Mouse (Mus musculus) gastrocnemius, postnatal 10 days (tissue): ENCODE measurements around the gene Vsig2. TPM values are rescaled to one million over a fixed set of nuclear protein-coding genes. Genes with fewer than 3 reads are reported as not detected.

Source experiments
- DNase-seq: peaks from one replicate; pipeline ENCODE4 v3.0.0; 2021; ENCODE audit warnings: mixed read lengths
- total RNA-seq, 2 experiments: library from RNA; stranded (reverse); gene quantifications; 2 replicates each; pipeline ENCODE4 v1.2.3; 2021

Gene Vsig2
- total RNA-seq, 2 experiments from 2014 or later = 3.4 to 5.4 TPM

DNA sequence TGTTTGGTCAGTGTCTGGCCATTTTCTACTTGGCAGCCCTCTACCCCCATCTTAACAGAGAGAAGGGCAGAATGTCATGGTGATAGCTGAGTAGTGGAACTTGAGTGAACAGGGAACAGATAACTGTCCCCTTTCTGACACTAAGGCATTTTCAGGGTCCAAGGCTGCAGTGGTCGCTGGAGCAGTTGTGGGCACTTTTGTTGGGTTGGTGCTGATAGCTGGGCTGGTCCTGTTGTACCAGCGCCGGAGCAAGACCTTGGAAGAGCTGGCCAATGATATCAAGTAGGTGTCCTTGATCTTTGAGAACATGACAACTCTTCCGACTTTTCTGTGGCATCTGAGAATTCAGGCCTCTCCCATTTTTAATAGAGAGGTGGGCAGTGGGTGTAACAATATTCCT is 2.2 kb upstream of the Vsig2 start:
- DNase-seq = no peak

DNA sequence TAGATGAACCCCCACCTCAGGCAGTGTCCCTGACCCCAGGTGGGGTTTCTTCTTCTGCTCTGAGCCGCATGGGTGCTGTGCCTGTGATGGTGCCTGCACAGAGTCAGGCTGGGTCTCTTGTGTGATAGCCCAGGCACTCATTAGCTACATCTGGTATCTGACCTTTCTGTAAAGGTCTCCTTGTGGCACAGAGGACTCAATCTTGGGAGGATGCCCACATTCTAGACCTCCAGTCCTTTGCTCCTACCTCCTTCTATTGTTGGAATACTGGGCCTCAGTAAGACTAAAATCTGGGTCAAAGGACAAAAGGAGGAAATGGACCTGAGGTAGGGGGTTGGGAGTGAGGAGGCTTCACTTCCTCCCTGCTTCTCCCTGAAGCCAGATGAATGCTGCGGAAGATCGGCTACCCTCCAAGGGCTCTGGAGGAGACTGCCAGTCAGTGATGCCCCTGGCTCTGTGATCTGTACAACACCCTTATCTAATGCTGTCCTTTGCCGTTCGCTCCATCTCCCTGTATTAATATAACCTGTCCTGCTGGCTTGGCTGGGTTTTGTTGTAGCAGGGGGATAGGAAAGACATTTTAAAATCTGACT is 1.3 kb upstream of the Vsig2 start:
- no peak for DNase-seq

DNA sequence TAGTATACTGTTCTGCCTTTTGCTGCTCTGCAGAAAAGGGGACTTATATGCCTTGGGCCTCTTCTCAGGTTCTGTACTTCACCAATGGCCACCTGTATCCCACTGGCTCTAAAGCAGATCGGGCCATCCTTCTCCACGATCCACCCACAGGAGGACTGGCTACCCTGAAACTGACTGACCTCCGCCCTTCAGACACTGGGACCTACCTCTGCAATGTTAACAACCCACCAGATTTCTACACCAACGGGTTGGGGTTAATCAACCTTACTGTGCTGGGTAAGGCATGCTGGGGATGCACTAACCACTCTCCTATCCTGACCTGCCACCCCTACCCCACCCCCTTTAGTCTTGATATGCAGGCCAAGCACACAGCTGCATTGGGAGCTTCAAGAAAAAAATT is 1.2 kb downstream of the Vsig2 start:
- DNase-seq = no peak

DNA sequence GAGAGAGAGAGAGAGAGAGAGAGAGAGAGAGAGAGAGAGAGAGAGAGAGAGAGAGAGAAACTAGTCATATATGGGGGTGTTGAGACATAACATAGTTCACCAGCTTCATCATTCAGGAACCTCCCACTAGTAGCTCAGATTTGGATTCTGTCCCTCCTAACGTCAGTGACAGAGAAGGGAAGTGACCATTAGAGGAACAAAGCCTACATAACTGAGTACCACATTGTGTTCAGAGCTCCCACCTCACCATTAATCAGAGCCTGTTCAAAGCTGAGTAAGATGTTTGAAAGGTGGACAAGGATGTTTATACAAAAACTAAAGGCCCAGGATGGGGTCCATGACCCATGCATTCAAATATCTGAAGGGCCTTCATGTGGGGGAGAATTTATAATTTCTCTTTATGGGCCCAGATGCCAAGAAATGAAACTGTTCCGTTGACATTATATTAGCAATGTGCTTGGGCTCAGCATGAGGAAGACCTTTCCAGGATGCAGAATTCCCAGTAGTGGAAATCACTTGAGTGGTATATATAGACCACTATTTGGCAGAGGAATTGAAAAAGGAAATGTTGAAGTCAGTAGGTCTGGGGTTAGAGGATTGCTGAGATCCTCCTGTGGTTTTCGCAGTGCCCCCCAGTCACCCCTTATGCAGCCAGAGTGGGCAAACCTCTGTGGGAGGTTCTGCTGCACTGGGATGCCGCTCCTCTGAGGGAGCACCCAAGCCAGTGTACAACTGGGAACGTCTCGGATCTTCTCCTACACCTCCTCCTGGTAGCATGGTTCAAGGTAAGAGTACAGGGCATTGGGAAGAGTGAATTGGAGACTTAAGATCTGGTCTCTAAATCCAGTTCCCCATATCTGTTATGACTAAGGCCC is 1.9 kb downstream of the Vsig2 start:
- DNase-seq = no peak

DNA sequence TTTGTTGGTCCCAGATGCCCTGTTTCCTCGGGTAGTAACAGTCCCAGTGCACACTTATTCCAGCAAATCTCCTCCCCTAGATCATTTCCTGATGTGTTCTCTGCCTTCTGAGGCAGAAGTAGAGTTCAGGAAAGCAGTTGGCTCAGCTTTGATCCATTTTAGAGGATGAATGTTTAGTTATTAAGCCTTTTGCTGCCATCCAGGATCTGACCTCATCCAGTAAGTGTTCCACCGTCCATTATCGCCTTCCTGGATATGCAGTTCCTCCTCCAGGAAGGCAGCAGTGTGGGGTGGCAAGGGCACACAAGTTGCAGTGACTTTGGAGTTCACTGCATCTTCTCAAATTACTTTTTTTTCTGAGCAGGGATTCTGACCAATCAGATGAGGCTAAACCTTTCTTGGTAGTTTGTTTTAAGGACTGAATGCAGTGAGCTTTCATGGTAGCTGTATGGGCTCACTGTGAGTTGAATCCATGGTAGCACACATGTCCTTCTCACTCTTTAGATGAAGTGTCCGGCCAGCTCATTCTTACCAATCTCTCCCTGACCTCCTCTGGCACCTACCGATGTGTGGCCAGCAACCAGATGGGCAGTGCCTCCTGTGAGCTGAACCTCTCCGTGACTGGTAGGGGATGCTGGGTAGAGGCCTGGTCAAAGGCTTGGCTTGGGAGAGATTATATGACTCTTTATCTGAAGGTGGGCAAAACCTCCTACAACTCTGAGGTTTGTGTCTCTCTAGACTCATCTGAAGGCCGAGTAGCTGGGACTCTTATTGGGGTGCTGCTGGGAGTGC is 3.0 kb downstream of the Vsig2 start:
- no peak for DNase-seq

DNA sequence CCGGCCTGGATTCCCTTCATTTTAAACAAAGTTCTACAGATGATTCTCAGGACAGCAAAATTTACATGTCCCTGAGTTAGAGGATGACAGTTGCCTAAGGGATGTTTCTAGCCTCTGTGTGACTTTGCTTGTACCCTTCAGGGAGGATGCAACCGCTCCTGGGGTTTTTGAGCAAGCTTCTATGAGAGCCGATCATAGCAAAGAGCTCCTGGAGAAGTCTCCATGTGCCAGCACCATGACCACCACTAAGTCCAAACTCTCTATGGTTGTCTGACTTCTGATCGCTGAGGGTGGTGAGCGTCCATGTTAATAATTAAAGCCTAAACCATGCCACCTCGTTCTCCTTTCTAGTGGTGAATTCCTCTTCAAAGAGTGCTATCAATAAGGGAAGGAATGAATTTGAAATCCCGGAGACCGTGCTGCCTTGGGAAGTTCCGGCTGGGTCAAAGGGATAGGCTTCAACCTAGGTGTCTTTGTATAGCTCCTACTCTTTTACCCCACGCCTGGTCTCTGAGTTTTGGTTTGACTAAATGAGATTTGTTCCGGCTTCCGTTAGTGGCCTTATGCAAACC is 4.9 kb downstream of the Vsig2 start:
- no peak for DNase-seq

DNA sequence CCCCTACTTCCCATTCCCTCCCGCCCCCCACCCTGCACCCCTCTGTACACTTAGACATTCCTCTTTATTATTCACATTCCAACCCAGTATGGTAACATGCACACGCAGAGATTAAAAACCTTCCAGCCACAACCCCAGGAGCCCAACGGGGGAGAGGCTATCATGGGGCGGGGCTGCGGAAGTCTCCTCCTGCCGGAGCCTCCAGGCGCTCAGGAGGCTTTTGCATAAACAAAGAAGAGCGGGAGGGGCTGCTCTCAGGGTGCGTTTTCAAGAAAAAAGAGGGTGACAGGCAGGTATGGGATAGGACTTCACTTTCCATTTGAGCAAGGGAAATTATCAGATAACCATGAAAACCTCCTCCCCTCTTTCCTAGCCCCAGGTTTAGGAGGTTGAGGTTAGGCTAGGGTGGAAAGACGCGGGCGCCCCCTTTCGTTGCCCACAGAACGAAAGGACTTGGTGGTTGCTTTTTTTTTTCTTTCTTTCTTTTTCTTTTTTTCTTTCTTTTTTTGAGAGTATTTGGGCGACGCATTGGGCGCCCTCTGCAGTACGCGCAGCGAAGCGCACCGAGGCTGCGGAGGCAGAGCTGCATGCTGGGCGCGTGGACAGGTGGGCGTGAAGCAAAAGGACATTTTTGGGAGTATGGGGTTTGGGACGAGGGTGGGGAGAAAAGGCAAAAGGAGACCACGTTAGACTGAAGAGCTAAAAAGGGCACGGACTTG is 5.6 kb downstream of the Vsig2 start:
- peak; percentile 70 for DNase-seq

DNA sequence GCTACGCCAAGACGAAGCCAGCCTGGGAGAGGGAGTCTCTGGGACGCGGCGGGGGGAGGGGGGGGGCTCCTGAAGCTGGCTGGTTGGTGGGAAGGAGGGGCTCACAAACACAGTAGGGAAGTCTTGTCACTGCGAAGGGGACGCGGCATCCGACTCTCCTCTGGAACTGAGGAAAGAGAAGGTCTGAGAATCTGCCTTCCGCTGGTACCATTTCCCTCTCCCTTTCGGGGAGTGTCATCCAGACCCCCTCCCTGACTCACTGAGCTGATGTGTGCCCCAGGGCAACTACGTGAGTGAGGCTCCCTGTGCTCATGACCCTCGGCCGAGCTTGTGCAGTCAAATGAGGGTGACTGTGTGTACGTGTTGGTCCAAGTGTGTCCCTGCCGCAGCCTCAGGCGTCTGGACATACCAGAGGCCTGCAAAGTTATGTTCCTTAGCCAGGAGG is 6.1 kb downstream of the Vsig2 start:
- no peak for DNase-seq

DNA sequence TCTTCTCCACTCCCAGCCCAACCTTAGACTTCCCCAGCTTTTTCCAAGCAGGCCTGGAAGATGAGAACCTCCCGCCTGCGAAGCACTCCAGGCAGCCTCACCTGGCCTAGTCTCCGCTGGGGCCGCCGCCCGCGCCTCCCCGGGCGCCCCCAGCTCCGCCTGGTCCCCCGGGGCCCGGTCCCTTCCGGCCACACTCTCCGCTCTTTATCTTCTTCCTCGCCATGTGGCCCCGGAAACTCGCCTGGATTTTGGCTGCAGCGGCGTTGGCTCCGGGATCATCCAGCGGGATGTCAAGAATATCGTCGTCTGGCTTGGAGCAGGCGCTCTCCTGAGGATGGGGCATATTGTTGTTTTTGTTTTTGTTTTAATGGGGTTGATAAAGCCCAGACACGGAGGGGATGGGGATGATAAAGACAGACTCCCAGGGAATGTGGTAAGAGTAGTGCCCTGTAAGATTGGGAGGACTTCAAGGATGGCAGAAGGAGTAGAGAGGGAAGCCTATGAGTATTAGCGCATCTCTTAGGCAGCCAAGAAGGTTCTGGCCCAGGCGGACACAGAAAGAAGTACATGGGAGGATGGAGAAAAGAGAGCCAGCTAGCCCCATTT is 6.9 kb downstream of the Vsig2 start:
- no peak for DNase-seq

DNA sequence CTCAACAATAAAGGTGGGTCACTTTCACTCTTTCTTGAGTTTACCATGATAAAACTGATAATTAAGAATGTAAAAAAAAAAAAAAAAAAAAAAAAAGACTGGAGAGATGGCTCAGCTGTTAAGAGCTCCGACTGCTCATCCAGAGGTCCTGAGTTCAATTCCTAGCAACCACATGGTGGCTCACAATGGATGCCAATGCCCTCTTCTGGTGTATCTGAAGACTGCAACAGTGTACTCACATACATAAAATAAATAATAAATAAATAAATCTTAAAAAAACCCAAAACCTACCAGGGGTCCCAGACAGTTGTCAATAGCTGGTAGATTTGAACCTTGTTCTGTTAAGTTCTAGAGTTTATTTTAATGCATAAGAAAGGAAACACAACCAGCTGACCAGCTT is 7.8 kb downstream of the Vsig2 start:
- DNase-seq = no peak

DNA sequence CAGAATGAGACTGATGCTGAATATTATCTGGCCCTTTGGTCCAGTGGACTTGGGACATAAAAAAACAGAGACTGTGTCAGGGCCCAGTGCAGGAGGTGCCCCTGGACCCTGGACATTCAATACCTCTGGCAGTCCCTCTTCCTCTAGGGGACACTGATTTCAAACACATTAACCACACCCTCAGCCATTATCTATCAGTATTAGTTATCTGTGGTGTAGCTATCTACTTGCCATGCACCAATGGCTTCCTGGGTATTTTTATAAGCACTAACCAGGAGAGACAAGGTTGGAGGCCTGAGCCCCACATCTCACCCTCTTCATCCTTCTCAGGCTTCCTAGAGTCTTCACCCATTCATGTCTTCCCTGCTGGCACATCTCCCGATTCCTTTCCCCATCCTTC is 11.4 kb downstream of the Vsig2 start:
- DNase-seq = no peak

DNA sequence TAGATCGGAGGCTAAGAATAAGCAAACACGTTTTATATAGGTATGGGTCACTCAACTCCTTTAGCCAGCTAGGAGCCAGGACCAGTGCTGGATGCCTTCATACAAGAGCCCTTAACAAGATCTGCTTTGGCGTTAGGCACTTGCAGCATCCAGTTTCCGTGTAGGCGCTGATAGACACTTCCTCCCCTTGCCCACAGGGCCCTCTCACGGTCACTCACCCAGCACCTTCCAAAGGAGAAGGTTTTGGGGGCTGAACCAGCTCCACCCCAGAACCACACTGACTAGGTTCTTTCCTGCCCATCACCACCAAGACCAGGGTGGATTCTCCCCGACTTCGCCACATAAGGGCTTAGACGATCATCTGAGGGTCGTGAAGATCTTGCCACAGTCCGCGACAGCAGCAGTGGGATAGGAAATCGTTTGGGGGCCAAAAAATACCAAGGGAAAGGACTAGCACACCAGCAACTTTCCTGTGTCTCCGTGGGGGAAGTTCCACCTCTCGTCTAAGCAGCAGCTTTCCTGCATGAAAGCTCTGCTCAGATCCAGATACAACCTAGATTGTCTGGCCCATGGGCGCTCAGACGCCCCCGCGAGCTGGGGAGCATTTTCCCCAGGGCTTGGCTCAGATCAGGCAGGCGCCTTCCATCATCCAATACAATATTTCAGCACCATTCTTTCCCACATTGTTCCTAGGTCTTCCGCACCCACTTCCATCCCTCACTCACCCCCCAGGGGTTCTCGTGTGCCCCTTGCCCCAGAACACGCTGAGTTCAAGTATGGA is 12.9 kb downstream of the Vsig2 start:
- DNase-seq = no peak

DNA sequence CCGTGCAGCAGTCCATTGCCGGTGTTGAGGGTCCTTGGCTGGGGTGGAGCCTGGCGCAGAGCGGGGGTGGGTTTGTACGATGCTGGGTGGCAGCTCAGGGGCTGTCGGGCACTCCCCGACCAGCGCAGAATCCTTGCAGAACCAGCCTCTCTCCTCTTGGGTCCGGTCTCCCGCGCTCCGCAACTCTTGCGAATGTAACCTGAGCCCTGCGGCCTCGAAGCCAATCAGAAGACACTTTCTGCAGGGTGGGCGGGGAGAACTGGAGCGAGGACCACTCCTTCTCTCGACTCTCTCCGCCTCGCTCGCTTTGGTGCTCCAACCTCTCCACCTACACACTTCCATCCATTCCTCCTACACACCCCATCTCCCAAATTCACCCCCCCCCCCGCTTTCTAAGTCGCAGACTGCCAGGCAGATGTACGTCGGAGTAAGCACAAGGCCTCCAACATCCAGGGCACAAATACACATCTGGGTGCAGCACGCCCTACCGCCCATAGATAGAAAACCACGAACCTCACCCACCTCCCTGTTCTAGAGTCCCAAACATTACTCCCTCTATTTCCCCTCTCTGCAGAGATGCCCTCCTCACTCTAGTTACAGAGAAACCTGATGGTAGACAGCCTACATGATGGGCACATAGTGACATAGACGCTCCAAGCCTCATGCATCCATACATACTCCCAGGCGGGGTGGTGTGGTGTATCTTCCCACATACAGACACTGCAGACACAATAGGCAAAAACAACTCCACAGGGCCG is 13.7 kb downstream of the Vsig2 start, which contains the start of gene Nrgn:
Gene Nrgn (minus strand): TSS at position 369 of the 758 bp plus-strand sequence.
- DNase-seq = peak; percentile 65

DNA sequence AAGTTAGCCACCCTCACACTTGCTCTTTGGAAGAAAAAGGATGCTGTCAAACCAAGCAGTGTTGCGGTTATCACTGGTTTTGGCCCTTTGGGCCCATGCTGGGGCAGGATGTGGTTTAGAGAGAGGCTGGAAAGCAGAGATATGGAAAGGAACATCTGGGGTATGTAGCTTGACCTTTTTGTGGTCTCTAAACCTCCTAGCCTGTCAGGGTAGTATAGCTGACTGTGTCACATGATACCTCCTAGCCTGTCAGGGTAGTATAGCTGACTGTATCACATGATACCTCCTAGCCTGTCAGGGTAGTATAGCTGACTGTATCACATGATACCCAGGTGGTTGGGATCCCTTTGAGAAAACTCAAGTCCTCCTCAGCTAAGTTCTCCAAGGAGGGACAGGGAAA is 15.2 kb downstream of the Vsig2 start:
- no peak for DNase-seq

DNA sequence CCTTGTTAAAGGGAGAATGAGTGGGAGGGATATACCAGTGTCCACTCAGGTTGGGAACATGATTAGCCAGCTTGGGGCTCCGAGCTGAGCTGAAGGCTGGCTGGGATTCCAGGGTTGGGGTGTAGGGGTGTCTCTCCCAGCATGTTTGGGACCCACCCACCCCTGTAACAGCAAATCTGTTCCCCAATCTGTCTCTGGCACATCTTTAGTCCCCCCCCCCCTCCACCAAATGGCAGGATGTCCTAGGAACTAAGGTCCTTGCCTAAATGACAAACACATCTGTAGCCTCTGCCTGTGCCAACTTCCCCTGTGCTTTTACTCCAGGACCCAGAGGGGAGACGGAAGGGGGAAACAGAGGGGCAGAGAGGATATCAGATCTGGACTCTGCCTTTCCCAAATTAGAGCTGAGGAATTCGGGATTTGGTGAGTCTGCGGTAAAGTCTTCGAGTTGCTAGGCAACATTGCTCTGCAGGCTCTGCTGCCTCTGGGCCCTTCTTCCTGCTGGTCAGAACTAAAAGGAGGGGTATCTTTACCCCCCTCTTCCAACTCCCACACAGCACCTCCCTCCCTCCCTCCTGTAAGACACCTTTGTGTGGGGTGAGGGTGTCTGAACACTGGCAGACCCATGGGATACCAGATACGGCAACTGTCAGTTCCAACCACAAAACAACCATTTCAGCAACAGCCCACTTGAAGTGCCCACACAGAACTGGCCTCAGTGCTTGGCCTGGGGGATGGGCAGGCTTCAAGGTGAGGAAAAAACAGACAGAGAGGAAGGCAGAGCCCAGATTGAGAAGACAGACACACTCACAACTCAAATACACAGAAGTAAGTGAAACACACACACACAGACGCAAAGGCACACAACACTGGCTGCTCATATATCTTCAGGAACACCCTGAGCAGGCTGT is 16.0 kb downstream of the Vsig2 start, which contains the start of gene Siae:
Gene Siae (plus strand): TSS at position 861 of the 911 bp plus-strand sequence.
- no peak for DNase-seq

DNA sequence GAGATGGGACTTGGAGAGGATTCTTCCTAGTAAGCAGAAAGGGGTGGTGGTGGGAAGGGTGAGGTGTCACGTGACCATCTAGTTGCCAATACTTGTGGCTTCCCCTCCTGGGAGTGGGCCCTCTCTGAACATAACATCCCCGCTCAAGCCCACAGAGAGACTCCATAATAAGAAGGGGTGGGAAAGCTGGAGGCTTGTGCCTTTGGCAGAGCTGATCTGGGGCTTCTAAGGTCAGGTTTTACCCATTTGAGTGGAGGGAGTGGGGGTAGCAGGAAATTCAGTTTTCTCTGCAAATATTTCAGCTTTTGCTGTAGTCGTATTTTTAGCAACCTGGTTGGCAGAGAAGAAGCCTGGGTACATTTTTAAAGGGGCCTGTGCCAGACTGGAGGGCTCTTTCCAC is 17.3 kb downstream of the Vsig2 start:
- DNase-seq = no peak

DNA sequence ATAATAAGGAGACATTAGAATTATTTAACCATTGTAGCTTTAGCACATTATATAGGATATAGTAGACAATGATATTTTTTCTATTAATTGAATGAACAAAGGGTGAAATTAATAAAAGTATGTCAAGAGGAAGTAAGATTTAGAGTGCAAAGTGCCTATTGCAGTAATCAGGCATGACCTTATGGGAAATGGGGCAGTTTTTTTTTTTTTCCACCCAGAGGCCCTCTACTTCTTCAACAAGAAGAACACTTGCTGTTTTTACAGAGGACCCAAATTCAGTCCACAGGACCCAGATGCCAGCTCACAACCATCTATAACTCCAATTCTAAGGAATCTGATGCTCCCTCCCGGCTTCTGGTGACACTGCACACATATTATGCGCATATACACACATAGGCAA is 21.6 kb downstream of the Vsig2 start:
- DNase-seq = no peak

DNA sequence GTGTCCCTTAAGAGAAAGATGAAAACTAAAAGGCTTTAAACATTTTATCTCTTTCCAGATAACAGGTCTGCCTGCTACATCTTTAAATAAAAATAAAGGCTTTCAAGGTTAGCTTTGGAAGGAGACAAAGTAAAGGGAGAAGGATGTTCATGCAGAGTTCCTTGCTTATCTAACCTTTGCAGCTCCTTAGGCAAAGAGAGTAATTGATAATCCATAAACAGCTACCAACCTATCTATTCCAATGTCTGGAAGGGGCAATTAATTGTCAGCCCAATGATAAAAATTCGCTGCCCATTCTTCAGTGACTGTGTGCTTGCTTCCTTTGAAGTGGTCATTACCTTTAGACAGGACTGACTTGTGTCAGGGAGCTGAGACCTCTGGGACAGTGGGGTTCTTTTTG is 24.8 kb downstream of the Vsig2 start:
- DNase-seq = no peak

DNA sequence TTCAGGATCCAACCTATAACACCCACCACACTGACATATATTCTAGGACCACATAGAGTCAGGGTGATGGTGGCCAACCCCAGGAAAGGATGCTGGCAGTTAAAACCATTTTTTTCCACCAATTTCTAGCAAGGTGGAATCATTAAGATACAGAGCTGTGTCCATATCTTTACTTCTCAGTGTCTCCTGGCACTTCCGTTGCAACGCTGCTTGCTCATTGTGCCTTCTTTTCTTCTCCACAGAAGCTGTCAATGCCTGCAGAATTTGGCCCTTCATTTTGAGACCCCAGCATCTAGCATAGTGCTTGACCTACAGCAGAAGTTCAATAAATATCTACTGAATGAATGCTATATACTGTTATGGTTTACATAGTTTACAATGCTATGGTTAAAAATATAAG is 28.0 kb downstream of the Vsig2 start:
- DNase-seq = no peak
